Mouse (Mus musculus) gastrocnemius, postnatal 25 days (tissue): ENCODE data around the gene Il1a. TPM values are rescaled to one million over a fixed set of nuclear protein-coding genes. Genes with fewer than 3 reads are reported as not detected.

Source experiments
- DNase-seq: peaks from one replicate; pipeline ENCODE4 v3.0.0; 2022
- total RNA-seq, 2 experiments: library from RNA; stranded (reverse); gene quantifications; 1 replicate in 1 of 2; 2 replicates in 1 of 2; pipeline ENCODE4 v1.2.3; 2021

The Il1a gene
- total RNA-seq, 2 experiments from 2014 or later, result not detected

- no peak for DNase-seq
Observed at GRCm38 (mm10) chr2:129263073-129263472, 46.7 kb downstream of the Il1a start.

GRCm38 (mm10) chr2:129261151-129261794, 48.5 kb downstream of the Il1a start:
- no peak for DNase-seq

- no peak for DNase-seq
Observed at GRCm38 (mm10) chr2:129260646-129261045, 49.1 kb downstream of the Il1a start.

GRCm38 (mm10) chr2:129258475-129259211, 51.1 kb downstream of the Il1a start:
- DNase-seq, result no peak

- DNase-seq, result no peak
Observed at GRCm38 (mm10) chr2:129258056-129258455, 51.7 kb downstream of the Il1a start.

- no peak for DNase-seq
Observed at GRCm38 (mm10) chr2:129256006-129256405, 53.8 kb downstream of the Il1a start.

- no peak for DNase-seq
Observed at GRCm38 (mm10) chr2:129254076-129254475, 55.7 kb downstream of the Il1a start.

- no peak for DNase-seq
Observed at GRCm38 (mm10) chr2:129253631-129253970, 56.2 kb downstream of the Il1a start.

GRCm38 (mm10) chr2:129252836-129253630, 56.7 kb downstream of the Il1a start:
- DNase-seq, result no peak

Other genes starting within 250 kb of the Il1a start
- gene Ttl, start 244.0 kb downstream of the Il1a start, total RNA-seq, result 1 to 10 TPM; 6.0 to 6.3 TPM
- gene Polr1b, start 209.0 kb downstream of the Il1a start, total RNA-seq, result 10 to 100 TPM; 10.7 to 11.4 TPM
- 1 to 10 TPM; 7.4 to 8.4 TPM for gene Chchd5, start 180.3 kb downstream of the Il1a start, total RNA-seq
- gene Slc20a1, start 111.2 kb downstream of the Il1a start, total RNA-seq, result 10 to 100 TPM in 1 of 2 experiments, 1 to 10 TPM in 1; 5.6 to 11.5 TPM
- gene Ckap2l, start 12.8 kb downstream of the Il1a start, total RNA-seq, result under 1 TPM; 0.49 to 0.64 TPM
- not detected for gene Il1b, start 61.2 kb upstream of the Il1a start, total RNA-seq
- not detected for gene F830045P16Rik, start 226.6 kb upstream of the Il1a start, total RNA-seq